Mouse (Mus musculus) telencephalon, adult 2 months (tissue): ENCODE results near the gene Rab34.
"Not testable (repeated sequence)": the region's sequence is repeated elsewhere in the genome, so short reads cannot be mapped to it uniquely, and the experiment has no call there.

ENCODE experiments used
- DNase-seq: peaks from one replicate; pipeline ENCODE4 v3.0.0-alpha.2; 2011; ENCODE audit warnings: low read depth, low spot score

Gene Rab34

DNA sequence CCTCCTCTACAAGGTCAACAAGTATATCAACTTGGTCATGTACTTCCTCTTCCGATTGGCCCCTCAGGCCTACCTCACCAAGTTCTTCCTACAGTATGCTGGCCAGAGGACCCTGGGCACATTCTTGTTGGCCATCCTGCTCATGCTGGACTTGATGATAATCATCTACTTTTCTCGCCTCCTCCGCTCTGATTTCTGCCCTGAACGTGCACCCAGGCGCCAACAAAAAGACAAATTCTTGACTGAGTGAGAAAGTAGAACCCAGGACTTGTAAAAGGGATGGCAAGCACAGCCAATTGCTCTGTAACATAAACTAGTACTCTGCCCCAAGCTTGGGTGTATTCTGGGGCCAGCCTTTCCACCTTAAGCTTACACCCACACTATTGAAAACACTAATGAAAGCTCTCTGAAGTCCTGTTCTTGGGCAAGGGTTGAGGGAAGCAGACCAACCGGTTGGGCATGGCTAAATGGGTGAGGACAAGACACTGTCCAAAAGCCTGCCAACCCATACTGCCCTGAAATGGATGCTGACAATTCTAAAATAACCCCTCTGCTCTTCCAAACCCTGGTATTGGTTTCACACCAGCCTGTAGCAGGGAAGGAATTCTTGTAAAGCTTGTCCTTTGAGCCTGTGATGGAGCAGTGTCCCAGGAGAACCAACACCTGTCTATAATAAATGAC is 8.0 kb upstream of the Rab34 start:
- no peak for DNase-seq

DNA sequence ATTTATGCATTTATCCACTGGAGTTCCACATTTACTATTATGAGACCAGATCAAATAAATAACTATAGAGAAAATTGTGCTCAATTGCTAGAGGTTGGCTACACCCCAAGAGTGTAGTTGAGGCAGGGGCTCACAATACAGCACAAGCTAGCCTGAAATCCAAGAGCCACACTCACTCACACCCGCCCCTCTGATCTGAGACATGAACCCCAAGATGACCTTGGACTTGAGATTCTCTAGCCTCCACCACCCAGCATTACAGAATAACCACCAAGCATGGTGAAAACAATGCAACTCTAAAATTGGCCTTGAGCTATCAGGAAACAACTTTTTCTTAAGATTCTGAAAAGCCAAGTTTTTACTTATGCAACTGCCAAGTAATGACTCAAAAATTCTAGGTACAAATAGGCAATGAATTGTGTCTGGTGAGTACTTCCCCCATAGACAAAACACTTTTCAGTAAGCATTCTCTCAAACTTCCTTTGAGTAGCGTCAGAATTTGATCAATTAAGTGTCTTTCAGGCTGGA is 6.3 kb upstream of the Rab34 start:
- no peak for DNase-seq

DNA sequence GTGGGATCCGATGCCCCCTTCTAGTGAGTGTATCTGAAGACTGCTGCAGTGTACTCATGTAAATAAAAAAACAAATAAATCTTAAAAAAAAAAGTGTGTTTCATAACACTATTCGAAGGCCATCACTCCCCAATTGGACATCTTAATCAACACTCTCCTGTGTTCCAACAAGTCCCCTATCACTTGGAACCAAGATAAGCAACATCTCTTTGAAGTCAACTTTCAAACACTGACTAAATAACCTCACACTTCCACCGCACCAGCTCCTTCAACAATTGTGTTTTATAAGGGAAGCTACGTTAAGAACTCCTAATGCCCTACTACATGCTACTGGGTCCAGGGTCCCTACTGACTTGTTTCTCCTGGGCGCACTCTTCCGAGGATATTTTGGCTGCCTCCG is 5.8 kb upstream of the Rab34 start:
- DNase-seq = no peak

DNA sequence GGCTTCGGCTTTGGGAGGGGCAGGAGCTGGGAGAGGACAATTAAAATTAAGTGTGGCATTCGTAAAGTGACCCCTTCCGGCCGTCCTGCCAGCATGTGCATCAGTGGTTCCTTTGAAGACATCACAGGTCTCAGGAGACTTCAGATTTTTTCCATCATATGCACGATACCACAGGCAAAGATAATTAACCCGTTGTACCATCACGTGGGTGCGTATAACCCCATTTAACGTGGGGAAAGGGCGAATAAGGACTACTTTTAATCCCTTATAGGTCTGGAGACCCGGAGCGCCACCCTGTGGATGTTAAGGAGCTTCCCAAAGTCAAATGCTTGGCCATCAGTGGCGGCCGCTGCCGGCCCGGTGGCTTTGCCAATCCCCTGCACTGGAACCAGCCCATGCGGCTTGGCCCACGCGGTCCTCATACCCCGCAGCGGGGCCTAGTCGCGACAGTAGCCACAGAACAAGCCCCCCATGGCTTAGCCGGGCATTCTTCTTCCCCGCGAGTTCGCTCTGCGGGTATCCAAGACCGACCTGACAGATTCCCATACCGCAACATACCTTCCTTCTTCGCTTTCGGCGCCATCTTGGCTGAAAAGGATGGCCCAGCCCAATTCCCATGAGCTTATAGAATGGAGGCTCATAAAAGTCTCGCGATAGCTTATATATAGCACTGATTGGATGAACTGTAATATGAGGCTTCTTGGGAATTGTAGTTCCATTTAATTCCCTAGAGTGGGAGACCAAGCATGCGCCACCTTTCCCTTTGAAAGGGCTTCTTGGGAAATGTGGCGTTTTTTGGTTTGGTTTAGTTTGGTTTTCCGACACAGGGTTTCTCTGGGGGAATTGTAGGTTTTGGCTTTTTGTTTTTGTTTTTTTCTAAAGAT is 5.0 kb upstream of the Rab34 start, which contains the start of gene Rpl23a:
Gene Rpl23a, minus strand, starts transcription at position 624 of the 884 bp plus-strand sequence.
- DNase-seq = peak; percentile 97

DNA sequence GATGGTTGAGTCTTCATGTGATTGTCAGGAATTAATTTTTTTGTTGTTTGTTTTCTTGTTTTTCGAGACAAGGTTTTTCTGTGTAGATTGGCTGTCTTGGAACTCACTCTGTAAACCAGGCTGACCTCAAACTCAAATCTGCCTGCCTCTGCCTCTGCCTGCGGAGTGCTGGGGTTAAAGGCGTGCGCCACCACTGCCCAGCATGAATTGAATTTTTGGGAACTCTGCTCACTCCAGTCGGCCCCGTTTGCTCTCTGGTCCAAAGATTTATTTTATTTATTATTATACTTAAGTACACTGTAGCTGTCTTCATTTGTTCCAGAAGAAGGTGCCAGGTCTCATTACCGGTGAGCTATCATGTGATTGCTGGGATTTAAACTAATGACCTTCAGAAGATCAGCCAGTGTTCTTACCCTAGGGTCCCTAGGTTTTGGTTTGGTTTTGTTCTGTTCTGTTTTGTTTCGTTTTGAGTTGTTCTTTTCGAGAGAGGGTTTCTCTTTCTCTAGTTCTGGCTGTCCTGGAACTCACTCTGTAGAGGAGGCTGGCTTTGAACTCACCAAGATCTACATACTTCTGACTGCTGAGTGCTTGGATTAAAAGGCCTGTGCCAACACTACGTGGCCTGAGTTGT is 4.2 kb upstream of the Rab34 start:
- DNase-seq = no peak

DNA sequence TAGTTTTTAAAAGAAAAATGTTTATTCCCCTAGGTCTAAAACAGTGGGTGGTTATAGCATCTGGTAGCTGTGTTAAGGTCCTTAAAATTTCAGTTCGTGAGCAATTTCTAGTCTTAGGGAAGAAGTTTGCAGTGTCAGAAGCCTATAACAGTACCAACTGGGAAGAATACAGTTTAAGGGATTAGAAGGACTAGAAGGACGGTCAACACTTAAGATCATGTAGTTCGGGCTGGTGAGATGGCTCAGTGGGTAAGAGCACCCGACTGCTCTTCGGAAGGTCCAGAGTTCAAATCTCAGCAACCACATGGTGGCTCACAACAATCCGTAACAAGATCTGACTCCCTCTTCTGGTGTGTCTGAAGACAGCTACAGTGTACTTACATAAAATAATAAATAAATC is 3.5 kb upstream of the Rab34 start:
- DNase-seq = not testable (repeated sequence)

DNA sequence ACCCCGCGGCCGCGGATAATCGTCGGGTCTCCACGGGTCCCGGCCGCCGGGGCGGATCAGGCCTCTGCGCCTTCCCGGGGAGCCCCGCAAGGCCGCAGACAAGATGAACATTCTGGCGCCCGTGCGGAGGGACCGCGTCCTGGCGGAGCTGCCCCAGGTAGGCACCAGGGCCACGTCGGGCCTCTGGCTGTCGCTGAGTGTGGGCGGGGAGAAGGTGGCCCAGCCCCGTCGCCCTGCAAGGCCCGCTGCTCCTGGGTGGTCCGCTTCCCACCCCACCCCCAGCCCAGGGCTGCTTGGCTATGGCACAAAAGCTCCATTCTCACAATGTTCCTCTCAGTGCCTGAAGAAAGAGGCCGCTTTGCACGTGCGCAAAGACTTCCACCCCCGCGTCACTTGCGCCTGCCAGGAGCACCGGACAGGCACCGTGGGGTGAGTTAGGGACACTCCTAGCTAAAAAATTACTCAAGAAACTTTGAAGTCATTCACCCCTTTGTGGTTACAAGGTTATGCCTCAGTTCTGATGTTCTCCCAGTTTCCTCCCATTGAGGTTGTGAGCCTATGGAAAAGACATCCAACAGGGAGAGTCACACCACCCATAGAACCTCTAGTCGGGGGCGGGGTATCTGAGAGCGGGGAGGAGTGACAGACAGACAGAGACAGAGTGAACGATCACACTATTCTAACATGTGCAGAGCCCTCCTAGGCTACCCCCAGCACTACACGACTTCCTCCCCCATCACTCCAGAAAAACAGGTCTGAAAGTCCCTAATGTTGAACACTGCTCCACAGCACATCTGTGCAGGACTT is 1.2 kb downstream of the Rab34 start:
- DNase-seq = no peak

DNA sequence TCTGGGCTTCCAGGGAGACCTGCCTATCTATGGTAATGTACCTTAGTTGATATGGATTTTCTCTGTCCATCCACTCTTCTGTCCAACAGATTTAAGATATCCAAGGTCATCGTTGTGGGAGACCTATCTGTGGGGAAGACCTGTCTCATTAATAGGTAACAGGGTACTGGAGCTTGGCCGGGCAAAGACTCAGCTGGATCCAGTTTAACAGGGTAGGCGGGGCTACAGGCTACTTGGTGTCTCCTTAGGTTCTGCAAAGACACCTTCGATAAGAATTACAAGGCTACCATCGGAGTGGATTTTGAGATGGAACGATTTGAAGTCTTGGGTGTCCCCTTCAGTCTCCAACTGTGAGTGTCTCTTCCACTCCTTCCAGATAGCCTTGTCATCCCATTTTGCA is 1.8 kb downstream of the Rab34 start:
- DNase-seq = no peak

DNA sequence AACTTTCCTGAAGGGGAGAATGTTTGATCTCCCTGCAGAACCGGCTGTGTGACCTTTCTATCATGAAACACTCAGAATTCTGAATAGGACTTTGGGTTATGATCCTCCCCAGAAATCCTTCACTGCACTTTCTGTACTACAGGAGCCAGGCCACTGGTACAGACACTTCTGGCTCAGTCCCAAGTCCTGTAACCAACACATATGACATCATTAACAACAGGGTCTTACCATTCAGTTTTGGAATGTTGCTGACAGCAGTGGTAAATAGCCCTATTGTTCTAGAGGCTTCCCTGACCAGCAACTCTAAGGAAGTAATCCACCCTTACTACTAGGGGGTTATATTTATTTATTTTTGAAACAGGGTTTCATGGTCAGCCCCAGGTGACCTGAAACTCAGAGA is 4.9 kb downstream of the Rab34 start, which contains the start of gene Proca1:
Gene Proca1, plus strand, starts transcription at position 280 of the 400 bp plus-strand sequence.
- no peak for DNase-seq

DNA sequence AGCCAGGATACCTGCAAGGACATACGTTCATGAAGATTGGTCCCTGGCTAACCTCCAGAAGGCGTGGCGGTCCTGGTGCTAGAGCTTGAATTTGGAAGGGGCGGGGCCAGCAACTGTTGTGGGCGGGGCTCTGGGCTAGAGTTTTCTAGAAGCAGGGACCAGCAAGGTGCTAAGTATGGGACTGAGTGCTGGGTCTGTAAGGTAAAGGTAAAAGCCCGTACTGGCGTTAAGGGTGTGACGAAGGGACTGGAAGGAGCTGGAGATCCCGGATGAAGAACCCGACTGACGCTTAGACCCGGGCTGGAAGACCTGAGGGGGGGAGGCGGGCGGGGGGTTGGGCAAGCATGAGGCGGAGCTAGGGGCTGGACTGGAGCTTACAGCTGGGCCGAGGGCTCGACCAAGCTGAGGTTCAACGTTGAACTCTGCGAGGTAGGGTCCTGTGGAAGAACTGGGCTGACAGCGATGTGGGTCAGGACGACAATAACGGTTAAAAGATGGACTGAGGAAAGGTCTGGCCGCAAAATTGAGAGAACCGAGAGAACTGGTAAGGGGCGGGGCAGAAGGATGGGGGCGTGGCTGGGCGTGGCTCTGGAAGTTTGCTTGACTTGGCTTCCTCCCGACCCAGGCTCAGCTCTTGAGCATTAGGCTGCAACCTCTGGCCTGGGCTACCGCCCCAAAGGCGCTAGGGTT is 6.3 kb downstream of the Rab34 start:
- no peak for DNase-seq

DNA sequence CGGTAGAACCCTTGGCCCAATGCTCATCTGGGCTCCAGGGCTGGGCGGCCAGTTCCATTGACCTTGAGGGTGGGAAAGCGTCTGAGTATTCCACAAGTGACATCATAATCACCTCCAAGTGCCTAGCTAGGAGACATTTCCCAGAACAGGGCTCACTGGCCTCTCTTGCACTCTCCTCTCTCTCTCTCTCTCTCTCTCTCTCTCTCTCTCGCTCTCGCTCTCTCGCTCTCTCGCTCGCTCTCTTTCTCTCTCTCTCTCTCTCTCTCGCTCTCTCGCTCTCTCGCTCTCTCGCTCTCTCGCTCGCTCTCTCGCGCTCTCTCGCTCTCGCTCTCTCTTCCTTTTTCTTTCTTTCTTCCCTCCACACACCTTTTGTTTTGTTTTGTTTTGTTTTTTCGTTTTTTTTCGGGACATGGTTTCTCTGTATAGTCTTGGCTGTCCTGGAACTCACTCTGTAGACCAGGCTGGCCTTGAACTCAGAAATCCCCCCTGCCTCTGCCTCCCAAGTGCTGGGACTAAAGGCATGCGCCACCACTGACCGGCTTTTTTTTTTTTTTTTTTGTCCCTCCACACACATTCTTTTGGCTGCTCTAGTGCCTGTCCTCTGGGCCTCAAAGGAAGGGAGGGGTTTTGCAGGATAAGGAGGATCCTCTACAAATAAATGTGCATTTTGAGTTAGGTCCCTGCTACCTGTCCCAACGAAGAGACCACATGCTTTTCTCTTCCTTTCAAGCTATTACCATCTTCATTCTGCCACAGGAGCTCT is 7.1 kb downstream of the Rab34 start:
- no peak for DNase-seq

DNA sequence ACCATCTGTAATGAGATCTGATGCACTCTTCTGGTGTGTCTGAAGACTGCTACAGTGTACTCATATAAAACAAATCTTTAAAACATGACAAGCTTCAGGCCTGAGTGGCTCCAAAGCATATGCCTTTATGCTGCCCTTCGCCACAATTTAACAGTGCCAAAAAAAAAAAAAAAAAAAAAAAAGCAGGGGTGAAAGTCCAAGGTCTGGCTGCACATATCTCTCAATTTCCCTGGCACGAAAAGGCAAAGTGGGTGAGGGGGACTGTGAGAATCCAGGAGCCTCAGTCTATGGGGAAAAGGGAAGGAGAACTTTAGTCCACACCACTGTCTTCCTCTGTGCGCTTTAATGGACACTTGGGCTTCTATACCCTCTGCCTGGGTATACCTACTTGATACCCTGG is 14.1 kb downstream of the Rab34 start:
- no peak for DNase-seq

DNA sequence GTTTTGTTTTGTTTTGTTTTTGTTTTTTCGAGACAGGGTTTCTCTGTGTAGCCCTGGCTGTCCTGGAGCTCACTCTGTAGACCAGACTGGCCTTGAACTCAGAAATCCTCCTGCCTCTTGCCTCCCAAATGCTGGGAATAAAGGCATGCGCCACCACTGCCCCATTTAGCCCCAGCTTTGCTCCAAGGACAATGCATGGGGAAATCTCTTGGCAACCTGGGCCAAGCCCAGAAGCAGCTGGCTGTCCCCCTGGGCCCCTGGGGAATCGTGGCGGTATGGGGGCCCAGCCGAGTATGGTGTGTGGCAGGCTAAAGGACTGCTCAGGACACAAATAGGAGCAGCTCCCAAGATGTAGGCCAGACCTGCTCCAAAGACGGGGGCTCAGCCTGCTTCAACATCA is 16.1 kb downstream of the Rab34 start:
- DNase-seq = no peak

DNA sequence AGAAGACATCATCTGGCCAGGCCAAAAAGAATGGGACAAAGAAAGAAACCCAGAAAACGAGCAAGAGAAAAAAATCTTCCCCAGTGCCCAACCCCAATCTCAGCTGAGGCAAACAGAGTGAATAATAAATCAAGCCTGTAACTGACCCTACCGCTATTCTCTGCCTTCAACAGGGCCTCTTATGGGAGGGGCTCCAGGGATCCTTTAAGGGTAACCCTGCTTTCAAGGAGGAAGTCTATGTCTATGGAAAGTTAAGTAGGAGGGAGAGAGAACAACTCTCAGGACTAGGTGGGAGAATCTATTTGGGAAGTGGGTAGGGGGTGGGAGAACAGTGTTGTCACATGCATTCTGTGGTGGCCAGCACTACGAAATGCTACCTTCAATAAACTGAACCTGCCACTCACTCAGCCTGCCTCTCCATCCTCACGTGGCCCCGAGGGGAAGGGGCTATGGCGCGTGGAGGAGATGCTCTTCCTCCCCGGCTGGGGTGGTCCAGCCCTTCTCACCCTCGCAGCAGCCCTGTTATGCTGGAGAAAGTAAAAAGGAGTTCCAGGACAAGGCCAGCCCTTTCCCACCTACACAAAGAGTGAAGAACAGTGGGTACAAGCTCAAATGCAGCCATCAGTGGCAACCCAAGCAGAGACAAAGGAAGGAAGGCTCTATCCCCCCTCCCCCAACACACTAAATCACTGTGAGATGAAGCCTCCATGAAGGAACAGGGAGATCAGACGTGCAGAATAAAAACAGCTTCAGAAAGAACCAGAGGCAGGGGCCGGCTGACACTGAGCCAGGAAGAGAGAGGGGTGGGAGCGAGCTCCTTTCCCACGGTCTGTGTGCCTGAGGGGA is 17.4 kb downstream of the Rab34 start:
- no peak for DNase-seq

DNA sequence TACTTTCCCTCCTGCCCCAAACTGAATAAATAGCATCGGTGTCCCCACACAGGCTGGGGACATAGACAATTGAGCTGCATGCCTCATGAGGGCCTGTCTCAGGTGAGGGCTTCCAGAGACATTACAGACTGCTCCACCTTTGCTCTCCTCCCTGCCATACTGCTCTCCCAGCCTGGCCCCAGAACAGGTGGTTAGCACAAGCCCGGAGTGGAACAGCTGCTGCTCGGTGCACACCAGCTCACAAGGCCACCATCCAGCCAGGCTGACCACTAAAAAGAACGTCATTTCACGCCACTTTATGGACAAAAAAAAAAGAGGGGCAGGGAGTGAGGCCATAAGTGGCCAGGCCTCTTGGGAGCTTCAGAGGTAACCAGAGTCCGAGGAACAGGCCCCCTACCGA is 19.0 kb downstream of the Rab34 start:
- DNase-seq = no peak

DNA sequence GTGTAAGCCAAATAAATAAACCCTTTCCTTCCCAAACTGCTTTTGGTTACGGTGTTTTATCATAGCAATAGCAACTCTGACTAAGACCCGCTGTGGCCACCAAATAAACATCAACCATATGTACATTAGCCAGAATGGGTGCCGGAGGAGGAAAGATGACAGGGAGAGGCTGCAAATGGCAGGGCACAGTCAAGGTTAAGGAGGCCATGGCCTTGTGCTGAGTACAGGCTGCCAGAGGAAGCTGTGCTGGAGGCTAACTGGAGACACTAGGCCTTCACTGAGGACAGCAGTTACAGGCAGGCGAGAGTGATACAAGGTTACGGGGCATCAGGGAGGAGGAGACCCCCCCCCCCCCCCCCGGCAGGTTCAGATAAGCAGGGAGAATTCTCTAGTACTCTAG is 21.7 kb downstream of the Rab34 start:
- DNase-seq = no peak

DNA sequence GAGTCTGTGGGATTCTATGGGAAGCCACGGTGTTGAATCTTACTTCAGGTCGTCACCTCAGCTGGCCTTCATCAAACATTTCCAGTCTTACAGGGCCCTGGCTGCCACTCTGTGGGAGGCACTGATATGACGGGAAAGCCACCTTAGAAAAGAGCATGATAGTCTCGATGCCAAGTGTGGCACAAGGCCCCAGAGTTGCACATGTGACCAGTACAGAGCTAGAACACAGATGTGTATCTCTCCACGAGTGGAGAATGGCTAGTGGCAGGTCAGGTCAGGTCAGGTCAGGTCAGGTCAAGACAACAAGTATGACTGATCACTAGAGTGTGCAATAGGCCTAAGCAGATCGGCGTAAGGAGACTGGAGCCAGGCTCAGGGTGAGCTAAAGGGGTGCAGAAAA is 22.4 kb downstream of the Rab34 start:
- DNase-seq = no peak

DNA sequence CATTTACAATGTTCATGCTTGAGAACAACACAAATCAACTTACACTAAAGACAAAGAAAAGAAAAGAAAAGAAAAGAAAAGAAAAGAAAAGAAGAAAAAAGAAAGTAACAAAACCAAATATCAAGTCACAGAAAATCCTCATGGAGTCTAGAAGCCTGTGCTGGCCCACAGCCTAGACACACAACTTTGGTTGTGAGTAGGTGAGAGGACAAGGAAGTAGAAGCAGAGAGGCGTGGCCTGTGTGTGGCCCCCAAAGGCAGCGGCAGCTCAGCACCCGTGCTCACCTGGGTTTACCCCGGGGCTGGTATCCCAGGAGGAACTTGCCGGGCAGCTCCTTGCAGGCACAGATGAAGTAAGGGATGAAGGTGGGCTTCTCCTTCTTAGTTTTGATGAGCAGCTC is 23.3 kb downstream of the Rab34 start:
- DNase-seq = no peak
